Mouse (Mus musculus) hindbrain, postnatal 0 days (tissue): ENCODE data around the gene Cd83. TPM values are rescaled to one million over a fixed set of nuclear protein-coding genes. Genes with fewer than 3 reads are reported as not detected.

Experiments
- ATAC-seq: fragments of 200-750 bp; cut with Nextera tagmentation; 2 replicates; pipeline ENCODE4 v1.8.0; 2017; ENCODE audit warnings: mild to moderate bottlenecking, moderate TSS enrichment, moderate library complexity
- DNase-seq: peaks from one replicate; pipeline ENCODE4 v3.0.0-alpha.2; 2015; ENCODE audit warnings: low spot score
- H3K27ac ChIP-seq: fragments of 300-500 bp; sonication (generic); 2 replicates; pipeline ENCODE4 v1.5.1; 2014; ENCODE audit warnings: mild to moderate bottlenecking
- H3K27me3 ChIP-seq: fragments of 300-500 bp; sonication (generic); 2 replicates; pipeline ENCODE4 v1.6.1; 2014; ENCODE audit warnings: low read length, mixed read lengths; ENCODE audit not compliant: insufficient read depth
- H3K36me3 ChIP-seq: fragments of 300-500 bp; sonication (generic); 2 replicates; pipeline ENCODE4 v1.6.1; 2014; ENCODE audit warnings: low read length, mixed read lengths; ENCODE audit not compliant: insufficient read depth
- H3K4me1 ChIP-seq: fragments of 300-500 bp; sonication (generic); 2 replicates; pipeline ENCODE4 v1.6.1; 2014; ENCODE audit warnings: antibody characterized with exemption, low read length, mixed read lengths; ENCODE audit not compliant: insufficient read depth
- H3K4me2 ChIP-seq: fragments of 300-500 bp; sonication (generic); 2 replicates; pipeline ENCODE4 v1.6.1; 2014; ENCODE audit warnings: low read depth, mild to moderate bottlenecking, low read length, moderate library complexity, mixed read lengths
- H3K4me3 ChIP-seq: fragments of 300-500 bp; sonication (generic); 2 replicates; pipeline ENCODE4 v1.5.1; 2014; ENCODE audit warnings: low read length
- H3K9ac ChIP-seq: fragments of 300-500 bp; sonication (generic); replicated peaks from 2 replicates; pipeline ENCODE4 v1.6.1; 2014; ENCODE audit warnings: mild to moderate bottlenecking, low read length, moderate library complexity, mixed read lengths
- H3K9me3 ChIP-seq: fragments of 300-500 bp; sonication (generic); 2 replicates; pipeline ENCODE4 v1.6.1; 2016; ENCODE audit warnings: low read length, mixed read lengths
- CTCF ChIP-seq: IDR thresholded peaks from 2 replicates; pipeline ENCODE4 v1.5.1; 2016; ENCODE audit warnings: antibody characterized with exemption, control low read depth, low read depth
- WGBS: fragments of 180-500 bp; shearing (Covaris S2); extraction: QIAGEN DNeasy Blood & Tissue Kit; methylation state at CpG from one replicate; pipeline ENCODE4 v1.1.7; 2014; 5-methylcytosine and 5-hydroxymethylcytosine counted together
- polyA plus RNA-seq: library from polyadenylated mRNA; unstranded; fragments of >200 nt; fragmentation: Nextera tagmentation; extraction: Ambion mirVana; gene quantifications from 2 replicates; pipeline ENCODE4 v1.2.1, GENCODE M21; 2015
- total RNA-seq: library from RNA; depleted of rRNA; stranded (reverse); fragments of >200 nt; gene quantifications from 2 replicates; pipeline ENCODE4 v1.2.3, GENCODE M21; 2014

Gene Cd83
- total and polyA plus RNA-seq, 2 experiments from 2014 or later = 38.5 to 45.4 TPM

GRCm38 (mm10) chr13:43750966-43751365, 33.6 kb upstream of the Cd83 start:
- DNase-seq (no peak), ATAC-seq (no peak)
- H3K36me3 ChIP-seq = no peaks in the 10 kb centered on the region
- no peak overlapping the region for H3K4me3 ChIP-seq
- H3K9ac ChIP-seq = no peak overlapping the region
- no peaks in the 10 kb centered on the region for H3K27me3 ChIP-seq
- H3K9me3 ChIP-seq = no peaks in the 10 kb centered on the region; the same call in 1 of the 2 replicates
- no peak overlapping the region for H3K4me2 ChIP-seq
- 93% methylated on average over 6 of the region's 6 CpGs for WGBS
- H3K27ac ChIP-seq = no peak overlapping the region
- TF ChIP-seq CTCF = no peak
- no peaks in the 10 kb centered on the region for H3K4me1 ChIP-seq

DNA sequence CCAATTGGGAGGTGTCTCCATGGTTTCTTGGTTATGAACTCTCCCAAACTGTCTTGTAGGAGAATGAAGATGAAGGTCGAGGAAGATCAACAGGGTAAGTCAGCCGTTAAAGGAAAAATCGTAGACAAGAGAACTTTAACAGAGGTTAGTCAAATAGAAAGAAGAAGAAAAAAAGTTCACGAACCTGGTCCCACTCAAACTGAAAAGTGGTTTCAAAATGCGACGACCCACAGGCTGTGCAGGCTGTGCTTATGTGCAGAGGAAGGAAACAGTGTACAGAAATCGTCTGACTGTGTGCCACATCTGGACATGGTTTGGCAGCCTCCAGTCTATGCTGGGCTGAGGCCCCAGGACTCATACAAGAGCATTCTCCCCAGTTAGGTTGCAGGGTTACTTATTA, 32.2 kb upstream of the Cd83 start:
- no peaks in the 10 kb centered on the region for H3K27me3 ChIP-seq
- ATAC-seq (no peak), DNase-seq (no peak)
- H3K4me2 ChIP-seq = no peak overlapping the region
- H3K27ac ChIP-seq = no peak overlapping the region
- no peak for TF ChIP-seq CTCF
- 85% methylated on average over 7 of the region's 7 CpGs for WGBS
- H3K9me3 ChIP-seq = no peaks in the 10 kb centered on the region; the same call in 1 of the 2 replicates
- no peaks in the 10 kb centered on the region for H3K4me1 ChIP-seq
- H3K4me3 ChIP-seq = no peak overlapping the region
- no peak overlapping the region for H3K9ac ChIP-seq
- no peaks in the 10 kb centered on the region for H3K36me3 ChIP-seq

- 41% methylated on average over 9 of the region's 9 CpGs for WGBS
- Histone ChIP-seq H3K27me3 (no peaks in the 10 kb centered on the region), H3K36me3 (no peaks in the 10 kb centered on the region), H3K4me1 (no peaks in the 10 kb centered on the region), H3K9ac (no peak overlapping the region), H3K9me3 (no peaks in the 10 kb centered on the region), H3K4me3 (no peak overlapping the region), H3K4me2 (no peak overlapping the region), H3K27ac (no peak overlapping the region)
- no peak for TF ChIP-seq CTCF
- no peak for DNase-seq
- no peak for ATAC-seq
Measured at GRCm38 (mm10) chr13:43753652-43754051, 30.9 kb upstream of the Cd83 start.

- ATAC-seq (no peak), DNase-seq (no peak)
- Histone ChIP-seq H3K9me3 (no peaks in the 10 kb centered on the region), H3K4me1 (no peaks in the 10 kb centered on the region), H3K36me3 (no peaks in the 10 kb centered on the region), H3K4me3 (no peak overlapping the region), H3K27ac (no peak overlapping the region), H3K9ac (no peak overlapping the region), H3K4me2 (no peak overlapping the region), H3K27me3 (no peaks in the 10 kb centered on the region)
- TF ChIP-seq CTCF = no peak
- WGBS = 88% methylated on average over 3 of the region's 3 CpGs
Measured at GRCm38 (mm10) chr13:43754455-43755128, 30.0 kb upstream of the Cd83 start.

DNA sequence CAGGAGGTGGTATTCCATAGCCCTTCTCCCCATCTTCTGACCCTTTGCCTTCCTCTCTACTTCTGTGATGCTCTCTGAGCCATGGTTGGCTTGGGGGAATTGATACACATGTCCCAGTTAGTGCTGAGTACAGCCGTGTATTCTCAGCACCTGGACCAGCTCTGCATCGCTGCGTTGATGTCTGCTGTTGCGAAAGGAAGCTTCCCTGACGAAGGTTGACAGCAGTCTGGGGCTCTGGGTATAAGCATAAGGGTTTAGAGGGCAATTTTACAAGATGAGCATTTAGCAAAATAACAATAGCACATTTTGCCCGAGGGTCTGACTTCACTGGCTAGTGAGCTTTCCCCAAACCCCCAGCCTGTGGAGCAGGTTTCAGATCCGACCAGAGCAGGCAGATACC, 29.0 kb upstream of the Cd83 start:
- no peak overlapping the region for H3K4me2 ChIP-seq
- WGBS = 69% methylated on average over 7 of the region's 7 CpGs
- H3K36me3 ChIP-seq = no peaks in the 10 kb centered on the region
- H3K9me3 ChIP-seq = no peaks in the 10 kb centered on the region
- H3K9ac ChIP-seq = no peak overlapping the region
- DNase-seq (no peak), ATAC-seq (no peak)
- no peak overlapping the region for H3K27ac ChIP-seq
- TF ChIP-seq CTCF = no peak
- no peaks in the 10 kb centered on the region for H3K4me1 ChIP-seq
- no peak overlapping the region for H3K4me3 ChIP-seq
- H3K27me3 ChIP-seq = no peaks in the 10 kb centered on the region

DNA sequence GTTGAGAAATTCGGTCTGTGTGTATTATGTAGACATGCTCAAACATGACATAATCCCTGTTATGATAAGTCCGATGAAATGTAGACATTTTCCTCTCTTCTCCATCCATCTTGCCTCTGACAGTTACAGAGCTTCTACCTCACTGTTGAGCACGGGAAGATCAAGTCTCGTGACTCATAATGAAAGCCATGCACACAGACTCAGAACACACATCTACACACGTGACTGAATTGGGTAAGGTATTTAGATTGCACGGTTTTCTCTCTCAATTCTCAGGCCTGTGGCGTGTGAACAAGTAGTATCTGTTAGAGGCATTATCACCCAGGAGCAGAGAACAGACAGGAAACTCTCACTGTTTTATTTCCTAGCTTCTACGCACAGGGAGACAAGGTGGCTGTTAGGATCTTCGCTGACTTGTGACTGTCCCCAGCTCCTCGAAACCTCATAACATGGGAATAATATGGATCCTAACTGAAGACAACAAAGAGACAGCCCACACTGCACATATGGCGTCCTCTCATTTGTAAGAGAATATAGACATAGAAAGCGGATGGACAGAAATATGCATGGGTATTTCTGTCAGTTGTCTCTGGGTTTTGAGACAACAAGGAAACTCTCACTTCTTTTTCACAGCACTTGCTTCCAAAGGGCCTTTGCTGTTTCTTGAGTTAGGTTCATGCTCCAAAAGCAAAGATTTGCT, 23.3 kb upstream of the Cd83 start:
- no peaks in the 10 kb centered on the region for H3K9me3 ChIP-seq
- H3K27ac ChIP-seq = no peak overlapping the region
- no peak for TF ChIP-seq CTCF
- ATAC-seq (no peak), DNase-seq (no peak)
- no peaks in the 10 kb centered on the region for H3K36me3 ChIP-seq
- WGBS = 92% methylated on average over 12 of the region's 12 CpGs
- H3K27me3 ChIP-seq = no peaks in the 10 kb centered on the region
- no peak overlapping the region for H3K9ac ChIP-seq
- no peak overlapping the region for H3K4me3 ChIP-seq
- H3K4me2 ChIP-seq = no peak overlapping the region
- H3K4me1 ChIP-seq = no peaks in the 10 kb centered on the region

DNA sequence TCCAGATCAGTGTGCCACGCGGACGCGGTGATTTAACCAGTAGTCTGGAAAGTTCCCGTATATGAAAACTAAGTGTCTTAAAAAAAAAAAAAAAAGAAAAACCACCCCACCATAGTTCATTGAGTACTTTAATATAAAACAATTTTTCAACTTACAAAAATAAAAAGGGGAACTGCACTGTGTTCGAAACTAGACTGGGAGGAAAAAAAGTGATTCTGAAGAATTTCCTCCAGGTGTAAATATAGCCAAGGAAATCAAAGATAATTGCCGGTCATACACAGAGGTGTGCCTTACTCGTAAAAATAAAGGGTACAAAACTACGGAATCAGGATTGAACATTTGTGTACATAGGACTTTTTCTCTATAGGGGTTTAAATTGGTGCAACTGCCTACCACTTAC, 21.7 kb upstream of the Cd83 start:
- 93% methylated on average over 9 of the region's 9 CpGs for WGBS
- H3K4me1 ChIP-seq = no peaks in the 10 kb centered on the region

More for the DNA sequence above, 21.7 kb upstream of the Cd83 start:
- Histone ChIP-seq H3K27me3 (no peaks in the 10 kb centered on the region), H3K9ac (no peak overlapping the region), H3K4me3 (no peak overlapping the region), H3K4me2 (no peak overlapping the region), H3K27ac (no peak overlapping the region), H3K36me3 (no peaks in the 10 kb centered on the region), H3K9me3 (no peaks in the 10 kb centered on the region)
- TF ChIP-seq CTCF = no peak
- DNase-seq (no peak), ATAC-seq (no peak)
